Mouse (Mus musculus): Measurements from ENCODE around the gene Iqca. TPM values are rescaled to one million over a fixed set of nuclear protein-coding genes. Genes with fewer than 3 reads are reported as not detected.

Gene Iqca
- polyA plus RNA-seq, 1 experiment from 2014 or later, result 0.22 TPM

DNA sequence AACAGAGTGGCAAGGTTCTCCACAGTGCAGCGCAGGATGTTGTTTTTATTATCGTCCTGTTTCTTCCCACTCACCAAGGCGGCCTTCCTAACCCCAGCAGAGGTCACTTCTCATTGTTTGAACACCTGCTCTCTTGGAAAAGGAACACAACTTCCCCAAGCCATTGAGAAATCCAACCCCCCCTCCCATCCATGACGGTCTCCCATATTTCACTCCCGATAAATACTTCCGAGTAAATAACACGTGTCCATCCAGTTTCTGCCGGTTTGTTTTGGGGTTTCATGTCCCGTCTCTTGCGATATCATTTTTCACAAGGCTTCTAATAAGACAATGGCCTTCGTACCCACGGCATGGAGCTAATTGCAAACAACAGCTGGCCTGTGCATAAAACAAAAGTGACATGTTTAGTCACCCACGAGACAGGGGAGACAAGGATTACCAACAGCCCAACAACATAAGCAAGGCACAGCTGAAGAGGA, 9.2 kb upstream of the Iqca start:
- ATAC-seq (replicated peaks; ENCODE audit: low FRiP score, low TSS enrichment, low read depth), result no peak
- Histone ChIP-seq H3K4me2 (ENCODE audit: low read length) (no peak overlapping the region), H3K27me3 (replicated peaks; ENCODE audit: control insufficient read depth, insufficient read depth, low read length) (no peaks in the 10 kb centered on the region), H3K36me3 (ENCODE audit: control insufficient read depth, insufficient read depth, low read length) (no peaks in the 10 kb centered on the region), H3K27ac (ENCODE audit: low read depth) (0 out of 2 replicates have a peak overlapping the region, but pooled peaks have one; percentile 59), H3K9ac (ENCODE audit: low read length) (no peak overlapping the region), H3K4me1 (replicated peaks; ENCODE audit: control insufficient read depth, insufficient read depth, low read length) (peaks cover 25% of the 10 kb centered on the region), H3K9me3 (ENCODE audit: control insufficient read depth, low read length) (no peaks in the 10 kb centered on the region), H3K4me3 (ENCODE audit: low read depth, low read length) (no peak overlapping the region)
- WGBS, result 46% methylated on average over 13 of the region's 13 CpGs
- DNase-seq (ENCODE audit: low spot score), result no peak

DNA sequence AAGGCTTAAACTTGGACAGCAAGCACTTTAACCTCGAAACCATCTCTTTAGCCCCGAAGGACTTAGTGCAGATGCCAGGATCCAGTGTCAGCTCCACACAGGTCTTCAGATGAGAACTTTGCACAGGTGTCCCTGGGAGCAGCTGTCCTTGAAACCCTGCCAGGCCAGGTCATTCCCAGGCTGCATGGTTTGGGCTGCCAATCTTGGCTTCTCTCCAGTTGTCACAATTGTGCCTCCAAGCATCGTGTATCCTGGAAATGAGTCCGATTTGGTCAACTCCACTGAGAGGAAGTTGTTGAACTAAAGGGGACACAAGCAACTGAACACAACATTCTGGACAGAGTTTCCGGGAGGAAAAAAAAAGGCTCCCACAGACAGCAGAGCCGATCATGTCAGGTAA, 8.4 kb upstream of the Iqca start:
- 80% methylated on average over 6 of the region's 6 CpGs for WGBS
- Histone ChIP-seq H3K4me2 (ENCODE audit: low read length) (no peak overlapping the region), H3K9ac (ENCODE audit: low read length) (no peak overlapping the region), H3K27me3 (replicated peaks; ENCODE audit: control insufficient read depth, insufficient read depth, low read length) (no peaks in the 10 kb centered on the region), H3K4me1 (replicated peaks; ENCODE audit: control insufficient read depth, insufficient read depth, low read length) (peaks cover 25% of the 10 kb centered on the region), H3K9me3 (ENCODE audit: control insufficient read depth, low read length) (no peaks in the 10 kb centered on the region), H3K4me3 (ENCODE audit: low read depth, low read length) (no peak overlapping the region), H3K36me3 (ENCODE audit: control insufficient read depth, insufficient read depth, low read length) (no peaks in the 10 kb centered on the region), H3K27ac (ENCODE audit: low read depth) (no peak overlapping the region)
- ATAC-seq (replicated peaks; ENCODE audit: low FRiP score, low TSS enrichment, low read depth) (no peak), DNase-seq (ENCODE audit: low spot score) (no peak)

- no peak for DNase-seq (ENCODE audit: low spot score)
Measured at GRCm38 (mm10) chr1:90159927-90160326, 6.7 kb upstream of the Iqca start.

GRCm38 (mm10) chr1:90156589-90156988, 3.4 kb upstream of the Iqca start:
- Histone ChIP-seq H3K4me2 (ENCODE audit: low read length) (no peak overlapping the region), H3K36me3 (ENCODE audit: control insufficient read depth, insufficient read depth, low read length) (no peaks in the 10 kb centered on the region)
- WGBS, result 48% methylated on average over 7 of the region's 7 CpGs

More at GRCm38 (mm10) chr1:90159927-90160326, 6.7 kb upstream of the Iqca start:
- no peaks in the 10 kb centered on the region for H3K36me3 ChIP-seq (ENCODE audit: control insufficient read depth, insufficient read depth, low read length)
- no peak overlapping the region for H3K4me2 ChIP-seq (ENCODE audit: low read length)
- 36% methylated on average over 13 of the region's 13 CpGs for WGBS
- no peak overlapping the region for H3K4me3 ChIP-seq (ENCODE audit: low read depth, low read length)
- H3K9ac ChIP-seq (ENCODE audit: low read length), result no peak overlapping the region
- no peak overlapping the region for H3K27ac ChIP-seq (ENCODE audit: low read depth)
- H3K4me1 ChIP-seq (replicated peaks; ENCODE audit: control insufficient read depth, insufficient read depth, low read length), result peaks cover 25% of the 10 kb centered on the region
- H3K9me3 ChIP-seq (ENCODE audit: control insufficient read depth, low read length), result no peaks in the 10 kb centered on the region
- H3K27me3 ChIP-seq (replicated peaks; ENCODE audit: control insufficient read depth, insufficient read depth, low read length), result no peaks in the 10 kb centered on the region
- no peak for ATAC-seq (replicated peaks; ENCODE audit: low FRiP score, low TSS enrichment, low read depth)

DNA sequence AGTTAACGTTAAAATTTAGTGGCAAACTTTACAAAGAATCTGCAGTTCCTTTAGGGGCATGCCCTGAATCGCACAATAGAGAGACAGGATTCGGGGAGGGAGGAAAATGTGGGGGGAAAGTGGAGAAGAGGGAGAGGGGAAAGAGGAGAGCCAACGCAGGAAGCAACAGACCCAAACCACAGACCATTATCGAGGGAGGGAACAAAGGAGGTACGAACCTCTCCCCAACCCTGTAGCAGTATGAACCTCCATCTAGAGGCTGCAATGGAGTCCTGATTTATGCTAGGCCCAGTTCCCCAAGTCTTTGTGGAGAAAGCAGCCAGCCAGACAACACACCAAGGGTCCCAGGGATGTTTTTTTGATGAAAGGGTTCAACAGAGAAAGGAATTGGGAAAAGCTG, 586 bp upstream of the Iqca start:
- ATAC-seq (replicated peaks; ENCODE audit: low FRiP score, low TSS enrichment, low read depth) (peak; percentile 34; the same call in 1 of the 2 replicates), DNase-seq (ENCODE audit: low spot score) (no peak)
- H3K9ac ChIP-seq (ENCODE audit: low read length), result peak overlapping the region; percentile 5; the same call in 1 of the 2 replicates
- H3K4me3 ChIP-seq (ENCODE audit: low read depth, low read length), result no peak overlapping the region
- WGBS, result 14% methylated on average over 6 of the region's 6 CpGs
- H3K4me2 ChIP-seq (ENCODE audit: low read length), result peak overlapping the region; percentile 39
- H3K27ac ChIP-seq (ENCODE audit: low read depth), result peak overlapping the region; percentile 81
- peaks cover 12% of the 10 kb centered on the region for H3K4me1 ChIP-seq (replicated peaks; ENCODE audit: control insufficient read depth, insufficient read depth, low read length)
- H3K36me3 ChIP-seq (ENCODE audit: control insufficient read depth, insufficient read depth, low read length), result no peaks in the 10 kb centered on the region
- no peaks in the 10 kb centered on the region for H3K9me3 ChIP-seq (ENCODE audit: control insufficient read depth, low read length)
- H3K27me3 ChIP-seq (replicated peaks; ENCODE audit: control insufficient read depth, insufficient read depth, low read length), result no peaks in the 10 kb centered on the region

More at GRCm38 (mm10) chr1:90156589-90156988, 3.4 kb upstream of the Iqca start:
- H3K9ac ChIP-seq (ENCODE audit: low read length), result no peak overlapping the region
- DNase-seq (ENCODE audit: low spot score) (no peak), ATAC-seq (replicated peaks; ENCODE audit: low FRiP score, low TSS enrichment, low read depth) (no peak)
- H3K4me1 ChIP-seq (replicated peaks; ENCODE audit: control insufficient read depth, insufficient read depth, low read length), result peaks cover 16% of the 10 kb centered on the region
- H3K9me3 ChIP-seq (ENCODE audit: control insufficient read depth, low read length), result no peaks in the 10 kb centered on the region
- no peak overlapping the region for H3K27ac ChIP-seq (ENCODE audit: low read depth)
- no peak overlapping the region for H3K4me3 ChIP-seq (ENCODE audit: low read depth, low read length)
- no peaks in the 10 kb centered on the region for H3K27me3 ChIP-seq (replicated peaks; ENCODE audit: control insufficient read depth, insufficient read depth, low read length)

GRCm38 (mm10) chr1:90139729-90140128, 13.5 kb downstream of the Iqca start:
- Histone ChIP-seq H3K4me2 (ENCODE audit: low read length) (no peak overlapping the region), H3K4me3 (ENCODE audit: low read depth, low read length) (no peak overlapping the region), H3K9me3 (ENCODE audit: control insufficient read depth, low read length) (no peaks in the 10 kb centered on the region), H3K36me3 (ENCODE audit: control insufficient read depth, insufficient read depth, low read length) (no peaks in the 10 kb centered on the region), H3K4me1 (replicated peaks; ENCODE audit: control insufficient read depth, insufficient read depth, low read length) (peaks cover 11% of the 10 kb centered on the region; the same call in 1 of the 2 replicates), H3K27me3 (replicated peaks; ENCODE audit: control insufficient read depth, insufficient read depth, low read length) (no peaks in the 10 kb centered on the region), H3K9ac (ENCODE audit: low read length) (no peak overlapping the region), H3K27ac (ENCODE audit: low read depth) (no peak overlapping the region)
- 57% methylated on average over 8 of the region's 8 CpGs for WGBS
- ATAC-seq (replicated peaks; ENCODE audit: low FRiP score, low TSS enrichment, low read depth), result no peak
- DNase-seq (ENCODE audit: low spot score), result no peak

GRCm38 (mm10) chr1:90132402-90132801, 20.8 kb downstream of the Iqca start:
- Histone ChIP-seq H3K9me3 (ENCODE audit: control insufficient read depth, low read length) (no peaks in the 10 kb centered on the region), H3K27ac (ENCODE audit: low read depth) (no peak overlapping the region), H3K36me3 (ENCODE audit: control insufficient read depth, insufficient read depth, low read length) (no peaks in the 10 kb centered on the region), H3K4me3 (ENCODE audit: low read depth, low read length) (no peak overlapping the region), H3K9ac (ENCODE audit: low read length) (no peak overlapping the region), H3K4me1 (replicated peaks; ENCODE audit: control insufficient read depth, insufficient read depth, low read length) (peaks cover 7% of the 10 kb centered on the region; the same call in 1 of the 2 replicates), H3K27me3 (replicated peaks; ENCODE audit: control insufficient read depth, insufficient read depth, low read length) (no peaks in the 10 kb centered on the region), H3K4me2 (ENCODE audit: low read length) (no peak overlapping the region)
- 80% methylated on average over 11 of the region's 11 CpGs for WGBS
- ATAC-seq (replicated peaks; ENCODE audit: low FRiP score, low TSS enrichment, low read depth) (no peak), DNase-seq (ENCODE audit: low spot score) (no peak)

- no peaks in the 10 kb centered on the region for H3K36me3 ChIP-seq (ENCODE audit: control insufficient read depth, insufficient read depth, low read length)
- no peak overlapping the region for H3K4me2 ChIP-seq (ENCODE audit: low read length)
- WGBS, result 87% methylated on average over 7 of the region's 7 CpGs
- no peak for ATAC-seq (replicated peaks; ENCODE audit: low FRiP score, low TSS enrichment, low read depth)
- no peaks in the 10 kb centered on the region for H3K27me3 ChIP-seq (replicated peaks; ENCODE audit: control insufficient read depth, insufficient read depth, low read length)
- DNase-seq (ENCODE audit: low spot score), result no peak
- no peaks in the 10 kb centered on the region for H3K9me3 ChIP-seq (ENCODE audit: control insufficient read depth, low read length)
- peaks cover 7% of the 10 kb centered on the region; the same call in 1 of the 2 replicates for H3K4me1 ChIP-seq (replicated peaks; ENCODE audit: control insufficient read depth, insufficient read depth, low read length)
- H3K4me3 ChIP-seq (ENCODE audit: low read depth, low read length), result no peak overlapping the region
- H3K27ac ChIP-seq (ENCODE audit: low read depth), result no peak overlapping the region
- no peak overlapping the region for H3K9ac ChIP-seq (ENCODE audit: low read length)
Measured at GRCm38 (mm10) chr1:90131982-90132381, 21.2 kb downstream of the Iqca start.

DNA sequence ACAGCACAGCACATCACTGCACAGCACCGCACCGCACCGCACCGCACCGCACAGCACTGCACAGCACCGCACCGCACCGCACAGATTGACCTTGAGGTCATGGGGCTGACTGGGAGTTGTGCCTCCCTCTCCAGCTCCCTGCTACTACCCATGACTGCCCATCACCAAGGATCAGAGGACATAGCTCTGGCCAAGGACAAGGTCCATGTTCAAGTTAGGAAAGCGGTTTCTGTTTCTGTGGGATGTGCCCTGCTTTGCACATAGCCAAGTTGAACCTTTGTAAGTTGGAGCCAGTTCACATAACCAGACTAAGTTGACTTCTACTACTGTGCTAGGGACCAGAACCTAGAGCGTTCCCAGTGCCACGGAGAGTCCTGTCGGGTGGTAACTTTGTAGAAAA, 28.6 kb downstream of the Iqca start:
- no peaks in the 10 kb centered on the region for H3K36me3 ChIP-seq (ENCODE audit: control insufficient read depth, insufficient read depth, low read length)
- H3K27me3 ChIP-seq (replicated peaks; ENCODE audit: control insufficient read depth, insufficient read depth, low read length), result no peaks in the 10 kb centered on the region
- H3K27ac ChIP-seq (ENCODE audit: low read depth), result no peak overlapping the region
- no peaks in the 10 kb centered on the region for H3K4me1 ChIP-seq (replicated peaks; ENCODE audit: control insufficient read depth, insufficient read depth, low read length)
- H3K4me2 ChIP-seq (ENCODE audit: low read length), result no peak overlapping the region
- DNase-seq (ENCODE audit: low spot score) (no peak), ATAC-seq (replicated peaks; ENCODE audit: low FRiP score, low TSS enrichment, low read depth) (no peak)
- whole genome bisulfite sequencing, result 95% methylated on average over 12 of the region's 12 CpGs
- no peak overlapping the region for H3K4me3 ChIP-seq (ENCODE audit: low read depth, low read length)
- H3K9me3 ChIP-seq (ENCODE audit: control insufficient read depth, low read length), result no peaks in the 10 kb centered on the region
- H3K9ac ChIP-seq (ENCODE audit: low read length), result no peak overlapping the region

Measured in intestine, embryonic 14.5 days (tissue).